Mouse (Mus musculus): ENCODE results near the gene Sncb.
A peak's percentile ranks its signal among the peaks of the same experiment; 100 is the strongest.

Gene Sncb

GRCm38 (mm10) chr13:54766192-54766768 lies at the start of gene Sncb:
Gene Sncb (minus strand): TSS chr13:54766595.
- peak; percentile 30 for DNase-seq (ENCODE audit: low read depth)

GRCm38 (mm10) chr13:54813381-54813780 lies 47.0 kb upstream of the Sncb start:
- peak; percentile 47 for DNase-seq (ENCODE audit: low read depth)

- peak; percentile 6 for DNase-seq (ENCODE audit: low read depth)
Measured at GRCm38 (mm10) chr13:54811476-54811875, 45.1 kb upstream of the Sncb start.

GRCm38 (mm10) chr13:54808067-54808466 lies 41.7 kb upstream of the Sncb start:
- DNase-seq (ENCODE audit: low read depth) = no peak

GRCm38 (mm10) chr13:54806434-54806976 lies 40.1 kb upstream of the Sncb start:
- no peak for DNase-seq (ENCODE audit: low read depth)

GRCm38 (mm10) chr13:54805134-54805838 lies 38.9 kb upstream of the Sncb start:
- no peak for DNase-seq (ENCODE audit: low read depth)

GRCm38 (mm10) chr13:54803010-54803409 lies 36.6 kb upstream of the Sncb start:
- DNase-seq (ENCODE audit: low read depth) = no peak

- no peak for DNase-seq (ENCODE audit: low read depth)
Measured at GRCm38 (mm10) chr13:54800206-54800605, 33.8 kb upstream of the Sncb start.

- peak; percentile 88 for DNase-seq (ENCODE audit: low read depth)
Measured at GRCm38 (mm10) chr13:54799701-54800100, 33.3 kb upstream of the Sncb start.

- no peak for DNase-seq (ENCODE audit: low read depth)
Measured at GRCm38 (mm10) chr13:54798740-54799139, 32.3 kb upstream of the Sncb start.

GRCm38 (mm10) chr13:54797861-54798643 lies 31.7 kb upstream of the Sncb start:
- DNase-seq (ENCODE audit: low read depth) = no peak

- DNase-seq (ENCODE audit: low read depth) = peak; percentile 67
Measured at GRCm38 (mm10) chr13:54797356-54797755, 31.0 kb upstream of the Sncb start.

GRCm38 (mm10) chr13:54794843-54795242 lies 28.4 kb upstream of the Sncb start:
- peak; percentile 64 for DNase-seq (ENCODE audit: low read depth)

- DNase-seq (ENCODE audit: low read depth) = no peak
Measured at GRCm38 (mm10) chr13:54794002-54794577, 27.7 kb upstream of the Sncb start.

GRCm38 (mm10) chr13:54792259-54793230 lies 26.1 kb upstream of the Sncb start:
- DNase-seq (ENCODE audit: low read depth) = no peak

- peak; percentile 83 for DNase-seq (ENCODE audit: low read depth)
Measured at GRCm38 (mm10) chr13:54789561-54790397, 23.4 kb upstream of the Sncb start.

- DNase-seq (ENCODE audit: low read depth) = peak; percentile 99
Measured at GRCm38 (mm10) chr13:54788740-54789560, 22.6 kb upstream of the Sncb start, which contains the start of gene Tspan17. Gene Tspan17 (plus strand): TSS chr13:54789377.

GRCm38 (mm10) chr13:54787591-54787990 lies 21.2 kb upstream of the Sncb start:
- peak; percentile 44 for DNase-seq (ENCODE audit: low read depth)

- DNase-seq (ENCODE audit: low read depth) = no peak
Measured at GRCm38 (mm10) chr13:54783698-54784097, 17.3 kb upstream of the Sncb start, which contains the start of gene Eif4e1b. Gene Eif4e1b (plus strand): TSS chr13:54783998.

Data from NIH3T3 (cell line).